Mouse (Mus musculus) midbrain, postnatal 0 days (tissue): Measurements from ENCODE around the gene Art3. TPM values are rescaled to one million over a fixed set of nuclear protein-coding genes. Genes with fewer than 3 reads are reported as not detected.

ENCODE experiments used
- ATAC-seq: fragments of 200-750 bp; cut with Nextera tagmentation; 2 replicates; pipeline ENCODE4 v1.8.0; 2017; ENCODE audit warnings: moderate number of reproducible peaks, mild to moderate bottlenecking, moderate TSS enrichment, moderate library complexity; ENCODE audit not compliant: low FRiP score
- DNase-seq: peaks from one replicate; pipeline ENCODE4 v3.0.0-alpha.2; 2015; ENCODE audit warnings: low spot score
- H3K27ac ChIP-seq: fragments of 300-500 bp; sonication (generic); 2 replicates; pipeline ENCODE4 v1.5.1; 2014; ENCODE audit warnings: low read depth, mild to moderate bottlenecking, low read length, mixed read lengths
- H3K27me3 ChIP-seq: fragments of 300-500 bp; sonication (generic); 2 replicates; pipeline ENCODE4 v1.6.1; 2014; ENCODE audit warnings: low read length, control low read depth, mixed read lengths; ENCODE audit not compliant: insufficient read depth
- H3K36me3 ChIP-seq: fragments of 300-500 bp; sonication (generic); 2 replicates; pipeline ENCODE4 v1.6.1; 2014; ENCODE audit warnings: low read length, control low read depth, mixed read lengths; ENCODE audit not compliant: insufficient read depth
- H3K4me1 ChIP-seq: fragments of 300-500 bp; sonication (generic); 2 replicates; pipeline ENCODE4 v1.6.1; 2014; ENCODE audit warnings: mild to moderate bottlenecking, control low read depth, antibody characterized with exemption, low read length, mixed read lengths; ENCODE audit not compliant: insufficient read depth
- H3K4me2 ChIP-seq: fragments of 300-500 bp; sonication (generic); 2 replicates; pipeline ENCODE4 v1.6.1; 2014; ENCODE audit warnings: low read depth, mild to moderate bottlenecking, low read length, mixed read lengths; ENCODE audit not compliant: poor library complexity, severe bottlenecking
- H3K4me3 ChIP-seq: fragments of 300-500 bp; sonication (generic); 2 replicates; pipeline ENCODE4 v1.5.1; 2014; ENCODE audit warnings: low read depth, mild to moderate bottlenecking, low read length, moderate library complexity
- H3K9ac ChIP-seq: fragments of 300-500 bp; sonication (generic); replicated peaks from 2 replicates; pipeline ENCODE4 v1.6.1; 2014; ENCODE audit warnings: mild to moderate bottlenecking, low read length, moderate library complexity, mixed read lengths; ENCODE audit not compliant: poor library complexity, severe bottlenecking
- H3K9me3 ChIP-seq: fragments of 300-500 bp; sonication (generic); 2 replicates; pipeline ENCODE4 v1.6.1; 2016; ENCODE audit warnings: low read length, control low read depth
- CTCF ChIP-seq: IDR thresholded peaks from 2 replicates; pipeline ENCODE4 v1.5.1; 2016; ENCODE audit warnings: antibody characterized with exemption, mild to moderate bottlenecking
- WGBS: fragments of 180-500 bp; shearing (Covaris S2); extraction: QIAGEN DNeasy Blood & Tissue Kit; methylation state at CpG from one replicate; pipeline ENCODE4 v1.1.7; 2014; 5-methylcytosine and 5-hydroxymethylcytosine counted together
- polyA plus RNA-seq: library from polyadenylated mRNA; unstranded; fragments of >200 nt; fragmentation: Nextera tagmentation; extraction: Ambion mirVana; gene quantifications from 2 replicates; pipeline ENCODE4 v1.2.1, GENCODE M21; 2015
- total RNA-seq: library from RNA; depleted of rRNA; stranded (reverse); fragments of >200 nt; gene quantifications from 2 replicates; pipeline ENCODE4 v1.2.3, GENCODE M21; 2014

The Art3 gene
- total and polyA plus RNA-seq, 2 experiments from 2014 or later = 4.7 to 5.5 TPM

DNA sequence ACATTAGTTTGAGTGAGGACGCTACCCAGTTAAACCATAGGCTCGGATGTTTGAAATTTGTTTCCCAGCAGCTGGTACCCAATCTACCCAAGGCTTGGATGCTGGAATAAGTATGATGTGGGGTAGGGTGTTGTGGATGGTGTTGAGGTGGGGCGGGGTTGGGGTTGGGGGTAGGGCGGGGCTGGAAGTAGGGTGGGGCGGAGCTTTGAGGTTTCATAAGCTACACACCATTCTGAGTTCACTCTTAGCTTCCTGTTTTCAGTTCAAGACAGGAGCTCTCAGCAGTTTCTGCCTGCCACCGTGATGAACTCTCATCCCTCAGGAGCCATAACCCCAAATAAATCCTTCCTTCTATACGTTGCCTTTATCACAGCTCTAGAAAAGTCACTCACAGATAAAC is 13.5 kb upstream of the Art3 start:
- no peak for TF ChIP-seq CTCF
- Histone ChIP-seq H3K9ac (no peak overlapping the region), H3K36me3 (no peaks in the 10 kb centered on the region), H3K4me2 (no peak overlapping the region), H3K27me3 (no peaks in the 10 kb centered on the region), H3K9me3 (no peaks in the 10 kb centered on the region), H3K27ac (no peak overlapping the region), H3K4me3 (no peak overlapping the region), H3K4me1 (no peaks in the 10 kb centered on the region)
- ATAC-seq (no peak), DNase-seq (no peak)
- 93% methylated on average over 7 of the region's 7 CpGs for WGBS

DNA sequence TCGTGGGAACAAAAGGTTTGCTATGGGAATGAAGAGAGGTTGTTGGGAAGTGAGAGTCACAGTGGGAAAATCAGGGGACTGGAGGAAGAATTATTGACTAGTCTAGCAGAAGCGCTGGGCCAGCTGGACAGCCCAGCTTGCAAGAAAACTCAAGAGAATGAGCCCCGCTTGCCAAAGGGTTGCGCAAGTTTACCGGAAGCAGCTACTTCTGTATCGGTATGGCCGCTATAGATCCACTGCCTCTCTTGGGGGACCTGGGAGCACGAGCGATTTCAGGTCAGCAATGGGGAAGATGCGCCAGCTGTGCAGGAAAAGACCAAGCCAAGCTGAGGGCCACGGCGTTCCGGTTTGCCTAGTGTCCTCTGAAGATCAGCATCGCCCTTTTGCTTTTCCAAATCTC is 13.0 kb upstream of the Art3 start:
- Histone ChIP-seq H3K9ac (no peak overlapping the region), H3K9me3 (no peaks in the 10 kb centered on the region), H3K36me3 (no peaks in the 10 kb centered on the region), H3K27ac (no peak overlapping the region), H3K4me2 (no peak overlapping the region), H3K27me3 (no peaks in the 10 kb centered on the region), H3K4me1 (no peaks in the 10 kb centered on the region), H3K4me3 (no peak overlapping the region)
- WGBS = 95% methylated on average over 14 of the region's 14 CpGs
- no peak for TF ChIP-seq CTCF
- DNase-seq = no peak
- ATAC-seq = no peak

DNA sequence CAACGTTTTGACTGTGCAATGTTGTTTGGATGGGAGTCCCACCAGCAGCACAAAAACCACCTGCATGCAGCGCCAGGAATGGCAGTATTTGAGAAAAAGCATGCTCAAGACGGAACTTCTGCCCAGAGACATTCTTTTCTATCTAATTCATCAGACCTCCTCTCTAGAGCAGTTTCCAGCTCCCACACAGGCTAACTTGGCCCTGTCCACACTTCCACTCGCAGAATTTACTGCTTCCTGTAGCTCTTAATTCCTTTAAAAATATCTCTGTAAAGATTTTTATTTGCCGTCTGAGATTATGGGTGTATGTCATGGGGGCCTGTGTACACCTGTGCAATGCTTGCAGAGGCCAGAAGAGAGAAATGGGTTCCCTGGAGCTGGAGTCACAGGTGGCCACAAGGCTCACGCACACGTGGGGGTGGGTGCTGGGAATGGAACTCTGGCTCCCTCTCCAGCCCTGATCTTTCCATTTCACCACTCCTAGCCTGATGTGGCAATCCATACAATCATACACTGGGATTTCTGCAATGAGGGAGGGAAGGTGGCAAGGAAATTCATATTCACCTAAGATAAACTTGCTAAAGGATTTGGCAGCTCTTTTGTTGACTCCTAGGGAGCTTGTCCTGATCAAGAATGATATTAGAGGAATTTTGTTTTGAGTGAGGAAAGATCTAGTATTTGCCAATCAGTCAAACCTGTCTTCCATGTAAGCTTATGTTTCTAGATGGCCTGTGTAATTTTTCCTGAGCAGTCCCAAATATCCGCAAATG is 9.8 kb upstream of the Art3 start:
- ATAC-seq (no peak), DNase-seq (no peak)
- H3K27me3 ChIP-seq = no peaks in the 10 kb centered on the region
- no peak overlapping the region for H3K27ac ChIP-seq
- no peak overlapping the region for H3K9ac ChIP-seq
- no peaks in the 10 kb centered on the region for H3K9me3 ChIP-seq
- no peaks in the 10 kb centered on the region for H3K4me1 ChIP-seq
- no peaks in the 10 kb centered on the region for H3K36me3 ChIP-seq
- no peak for TF ChIP-seq CTCF
- H3K4me2 ChIP-seq = no peak overlapping the region
- no peak overlapping the region for H3K4me3 ChIP-seq
- WGBS = 77% methylated on average over 8 of the region's 8 CpGs

DNA sequence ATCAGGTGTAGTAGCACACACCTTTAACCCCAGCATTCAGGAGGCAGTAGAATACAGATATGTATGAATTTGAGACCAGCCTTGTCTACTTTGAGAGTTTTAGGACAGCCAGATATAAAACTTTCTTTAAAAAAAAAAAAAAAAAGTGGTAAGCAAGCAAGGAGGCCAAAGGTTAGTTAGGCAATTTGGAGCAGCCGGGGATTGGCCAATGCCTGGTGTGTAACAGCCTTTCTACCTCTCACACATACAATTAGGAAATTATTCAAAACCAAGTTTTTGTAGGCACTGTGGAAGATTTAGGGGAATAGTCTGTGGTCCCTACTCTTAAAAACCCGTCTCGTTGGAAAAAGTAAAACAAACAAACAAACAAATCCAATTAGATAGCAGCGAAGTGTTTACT is 9.0 kb upstream of the Art3 start:
- WGBS = 83% methylated on average over 4 of the region's 4 CpGs
- no peak overlapping the region for H3K4me2 ChIP-seq
- H3K36me3 ChIP-seq = no peaks in the 10 kb centered on the region
- H3K4me3 ChIP-seq = no peak overlapping the region
- no peaks in the 10 kb centered on the region for H3K27me3 ChIP-seq
- TF ChIP-seq CTCF = no peak
- no peaks in the 10 kb centered on the region for H3K9me3 ChIP-seq
- ATAC-seq (no peak), DNase-seq (no peak)
- no peak overlapping the region for H3K9ac ChIP-seq
- H3K4me1 ChIP-seq = no peaks in the 10 kb centered on the region
- no peak overlapping the region for H3K27ac ChIP-seq

DNA sequence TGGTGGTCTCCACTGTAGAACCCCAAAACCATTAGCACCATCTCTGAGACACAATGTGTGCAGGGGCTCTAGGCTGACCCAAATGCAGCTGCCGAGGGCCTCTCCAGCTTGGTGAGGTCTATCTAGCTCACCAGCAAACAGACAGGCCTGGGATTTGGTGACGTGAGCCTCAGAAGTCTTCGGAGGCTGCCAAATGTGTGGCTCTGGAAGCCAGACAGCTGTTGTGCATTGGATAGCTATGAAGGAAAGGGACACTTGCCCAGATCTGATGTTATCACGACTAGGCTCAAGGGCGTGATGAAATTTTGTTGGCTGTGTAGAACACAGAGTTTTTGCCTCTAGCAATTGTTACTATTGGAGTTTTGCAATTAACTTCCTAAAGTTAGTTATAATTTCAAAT is 8.4 kb upstream of the Art3 start:
- whole genome bisulfite sequencing = 87% methylated on average over 5 of the region's 5 CpGs
- Histone ChIP-seq H3K36me3 (no peaks in the 10 kb centered on the region), H3K27me3 (no peaks in the 10 kb centered on the region), H3K9me3 (no peaks in the 10 kb centered on the region), H3K4me1 (no peaks in the 10 kb centered on the region), H3K4me2 (no peak overlapping the region), H3K9ac (no peak overlapping the region), H3K4me3 (no peak overlapping the region), H3K27ac (no peak overlapping the region)
- DNase-seq (peak; percentile 12), ATAC-seq (no peak)
- TF ChIP-seq CTCF = no peak

DNA sequence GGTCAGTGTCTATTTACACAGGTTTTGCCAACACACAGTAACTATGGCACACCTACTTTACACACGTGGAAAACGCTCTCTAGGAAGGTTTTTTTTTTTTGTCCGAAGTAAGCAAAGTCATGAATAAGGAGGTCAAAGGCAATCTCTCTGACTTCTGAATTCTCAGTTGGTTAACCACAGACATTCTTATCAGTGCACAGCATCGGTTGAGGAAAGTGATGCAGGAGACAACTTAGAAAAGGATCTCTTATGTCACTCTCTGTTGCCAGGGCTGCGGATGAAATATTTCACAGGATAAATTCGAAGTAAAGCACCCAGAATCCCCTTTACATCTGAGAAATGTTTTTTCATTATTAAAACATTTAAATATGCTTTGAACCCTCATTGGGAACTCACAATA is 4.3 kb upstream of the Art3 start:
- Histone ChIP-seq H3K27me3 (no peaks in the 10 kb centered on the region), H3K36me3 (no peaks in the 10 kb centered on the region), H3K9me3 (no peaks in the 10 kb centered on the region), H3K27ac (no peak overlapping the region), H3K4me1 (no peaks in the 10 kb centered on the region), H3K4me3 (no peak overlapping the region), H3K4me2 (no peak overlapping the region), H3K9ac (no peak overlapping the region)
- 82% methylated on average over 6 of the region's 6 CpGs for WGBS
- DNase-seq (no peak), ATAC-seq (no peak)
- TF ChIP-seq CTCF = no peak
